19 mouse cellular contexts compared by ENCODE assay signal in the genomic region with DNA sequence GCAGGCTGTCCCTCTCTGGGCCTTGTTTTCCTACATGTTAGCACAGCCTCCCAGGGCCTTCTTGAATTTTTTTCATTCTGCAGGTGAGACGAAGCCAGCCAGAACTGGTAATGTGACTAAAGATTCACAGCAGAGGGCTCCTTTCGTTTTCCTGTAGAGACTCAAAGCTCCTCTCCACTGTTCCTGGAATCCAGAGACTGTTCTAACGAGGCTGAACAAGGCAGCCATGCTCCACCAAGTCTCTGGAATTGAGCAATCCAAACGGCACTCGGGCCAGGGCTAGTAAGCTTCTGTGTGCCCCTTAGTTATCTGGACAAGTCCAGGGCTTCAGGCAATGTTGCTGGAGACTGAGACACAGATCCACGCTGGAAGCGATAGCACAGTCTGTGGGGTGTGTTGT. TPM values are rescaled to one million over a fixed set of nuclear protein-coding genes. Genes with fewer than 3 reads are reported as not detected.
DNase-seq lines count a peak whose midpoint lies in the region; ATAC-seq and TF ChIP-seq lines count a peak whose summit lies in the region.
"Had no signal": no experiment of that assay in that cellular context is flagged by ENCODE, and none has a peak within 500 bp of the region (broad histone marks: within the 10 kb centered on the region; RNA-seq: fewer than 3 reads in every experiment).

No protein-coding gene starts in this region.

- no peak for TF ChIP-seq POLR2A in kidney, adult 2 months (IDR thresholded peaks at IDR 0.05; ENCODE audit: low read depth, low read length)

- ATAC-seq in kidney, postnatal 0 days (replicated peaks; ENCODE audit: low FRiP score, low read depth): no peak; the same call in 1 of the 2 replicates
- ATAC-seq in megakaryocyte progenitor cell, adult 5-6 weeks (replicated peaks; ENCODE audit: poor library complexity): no peak
- ATAC-seq: inflammation-experienced regulatory T-cells, adult 6 months had no signal

- no peak overlapping the region for H3K4me2 ChIP-seq in kidney, postnatal 0 days (ENCODE audit: low read length)
- H3K4me2 ChIP-seq: forebrain, embryonic 12.5 days; liver, embryonic 13.5 days; neural tube, embryonic 15.5 days had no signal

- H3K9ac ChIP-seq in kidney, postnatal 0 days (ENCODE audit: low read depth, low read length): 0 out of 2 replicates have a peak overlapping the region, but pooled peaks have one; percentile 18
- H3K9ac ChIP-seq: forebrain, embryonic 12.5 days; liver, embryonic 13.5 days; neural tube, embryonic 15.5 days had no signal

- peak overlapping the region; percentile 68 for H3K27ac ChIP-seq in gastrocnemius, adult 2 months
- H3K27ac ChIP-seq in kidney, adult 2 months (ENCODE audit: insufficient read depth, low read depth, low read length): peak overlapping the region; percentile 61
- peak overlapping the region; percentile 26; the same call in 1 of the 2 replicates for H3K27ac ChIP-seq in embryonic facial prominence, embryonic 10.5 days (replicated peaks)
- H3K27ac ChIP-seq in kidney, postnatal 0 days: peak overlapping the region; percentile 70
- H3K27ac ChIP-seq: forebrain, embryonic 12.5 days; liver, embryonic 13.5 days; neural tube, embryonic 15.5 days had no signal

- no peaks in the 10 kb centered on the region for H3K36me3 ChIP-seq in kidney, adult 2 months (ENCODE audit: control insufficient read depth, insufficient read depth, low read length)
- H3K36me3 ChIP-seq in embryonic facial prominence, embryonic 10.5 days (replicated peaks): no peaks in the 10 kb centered on the region
- H3K36me3 ChIP-seq in kidney, postnatal 0 days (ENCODE audit: insufficient read depth, low read length): no peaks in the 10 kb centered on the region
- H3K36me3 ChIP-seq: forebrain, embryonic 12.5 days; liver, embryonic 13.5 days; neural tube, embryonic 15.5 days had no signal

- WGBS in kidney, adult 2 months: 40% methylated on average over 7 of the region's 7 CpGs
- 57% methylated on average over 7 of the region's 7 CpGs for WGBS in embryonic facial prominence, embryonic 10.5 days
- WGBS in kidney, postnatal 0 days: 48% methylated on average over 7 of the region's 7 CpGs

- no peak for TF ChIP-seq CTCF in gastrocnemius, adult 2 months (IDR thresholded peaks at IDR 0.05)
- TF ChIP-seq CTCF in kidney, adult 2 months (conservative IDR thresholded peaks at IDR 0.05; ENCODE audit: insufficient read depth, insufficient read length, low read depth, low read length): no peak
- no peak for TF ChIP-seq CTCF in kidney, postnatal 0 days (IDR thresholded peaks at IDR 0.05; ENCODE audit: low read depth)

- H3K27me3 ChIP-seq in kidney, adult 2 months (replicated peaks; ENCODE audit: control insufficient read depth, insufficient read depth, low read length): no peaks in the 10 kb centered on the region
- H3K27me3 ChIP-seq in embryonic facial prominence, embryonic 10.5 days (replicated peaks; ENCODE audit: low read depth, poor library complexity, severe bottlenecking): peaks cover 58% of the 10 kb centered on the region
- H3K27me3 ChIP-seq in kidney, postnatal 0 days (ENCODE audit: insufficient read depth, low read length): no peaks in the 10 kb centered on the region

- H3K4me3 ChIP-seq in gastrocnemius, adult 2 months: no peak overlapping the region
- no peak overlapping the region for H3K4me3 ChIP-seq in kidney, adult 2 months (ENCODE audit: insufficient read depth, low read depth, low read length)
- no peak overlapping the region for H3K4me3 ChIP-seq in embryonic facial prominence, embryonic 10.5 days
- H3K4me3 ChIP-seq in kidney, postnatal 0 days (replicated peaks; ENCODE audit: low read depth, low read length): no peak overlapping the region
- H3K4me3 ChIP-seq: forebrain, embryonic 12.5 days; liver, embryonic 13.5 days; neural tube, embryonic 15.5 days had no signal

- no peak for DNase-seq in gastrocnemius, adult 2 months
- no peak for DNase-seq in gastrocnemius, postnatal 10 days
- peak; percentile 58 for DNase-seq in kidney, adult 2 months
- DNase-seq in kidney, postnatal 10 days: no peak
- no peak for DNase-seq in embryonic facial prominence, embryonic 10.5 days (ENCODE audit: low spot score)
- DNase-seq in kidney, postnatal 0 days (ENCODE audit: low spot score): no peak
- no peak for DNase-seq in thymus, adult 18-20 months
- DNase-seq: gastrocnemius, postnatal 14 days; layer of hippocampus, postnatal 36 days; liver, embryonic 13.5 days; midbrain, embryonic 14.5 days; right cerebral cortex, postnatal 25 days had no signal

- intact Hi-C loops in gastrocnemius, adult 2 months (cut with DNase I): no loop called here

- H3K9me3 ChIP-seq in embryonic facial prominence, embryonic 10.5 days: no peaks in the 10 kb centered on the region
- no peaks in the 10 kb centered on the region for H3K9me3 ChIP-seq in kidney, postnatal 0 days (replicated peaks; ENCODE audit: low read length)
- H3K9me3 ChIP-seq: forebrain, embryonic 12.5 days; liver, embryonic 13.5 days; neural tube, embryonic 15.5 days had no signal

- H3K4me1 ChIP-seq in kidney, adult 2 months (ENCODE audit: control insufficient read depth, insufficient read depth, low read length): peaks cover 27% of the 10 kb centered on the region
- H3K4me1 ChIP-seq in embryonic facial prominence, embryonic 10.5 days: peaks cover 62% of the 10 kb centered on the region
- peaks cover 29% of the 10 kb centered on the region for H3K4me1 ChIP-seq in kidney, postnatal 0 days (replicated peaks; ENCODE audit: insufficient read depth, low read length)

RNA-seq across cellular contexts. Expression of a gene that starts 2.6 kb away (rescaled TPM):
- 10 to 100 TPM; 18.7 to 45.2 TPM for total RNA-seq in gastrocnemius, adult 2 months (2021)
- 10 to 100 TPM; 27.7 to 33.1 TPM for total RNA-seq in gastrocnemius, postnatal 10 days (2021)
- polyA plus RNA-seq in kidney, adult 2 months (2012; rRNA removed): 118 and 133 TPM in 2 replicates
- polyA plus RNA-seq in embryonic facial prominence, embryonic 10.5 days (2016; fragmentation: Nextera tagmentation; extraction: Ambion mirVana): 10.7 and 12.3 TPM in 2 replicates
- polyA plus RNA-seq in kidney, postnatal 0 days (2015; fragmentation: Nextera tagmentation; extraction: Ambion mirVana): 123 and 127 TPM in 2 replicates
- total RNA-seq in megakaryocyte progenitor cell, adult 5-6 weeks (2015): 1.5 and 3.1 TPM in 2 replicates
- 1.6 and 2.3 TPM in 2 replicates for total RNA-seq in megakaryocyte progenitor cell, adult 5-6 weeks (2017)
- polyA plus RNA-seq: inflammation-experienced regulatory T-cells, adult 6 months had no signal

RNA-seq across cellular contexts. Expression of a gene that starts 38.4 kb away (rescaled TPM):
- total RNA-seq in gastrocnemius, adult 2 months (2021): not detected
- total RNA-seq in gastrocnemius, postnatal 10 days (2021): not detected
- 0.54 and 0.56 TPM in 2 replicates for polyA plus RNA-seq in kidney, adult 2 months (2012; rRNA removed)
- polyA plus RNA-seq in embryonic facial prominence, embryonic 10.5 days (2016; fragmentation: Nextera tagmentation; extraction: Ambion mirVana): 0.21 and 0.41 TPM in 2 replicates
- 0.36 and 0.46 TPM in 2 replicates for polyA plus RNA-seq in kidney, postnatal 0 days (2015; fragmentation: Nextera tagmentation; extraction: Ambion mirVana)
- total RNA-seq in megakaryocyte progenitor cell, adult 5-6 weeks (2015): not detected in 2 replicates
- total RNA-seq in megakaryocyte progenitor cell, adult 5-6 weeks (2017): not detected in 2 replicates
- total RNA-seq: gastrocnemius, postnatal 14 days; MEL had no signal
- polyA plus RNA-seq: inflammation-experienced regulatory T-cells, adult 6 months had no signal

RNA-seq across cellular contexts. Expression of a gene that starts 44.7 kb away (rescaled TPM):
- total RNA-seq in gastrocnemius, adult 2 months (2021): not detected
- not detected for total RNA-seq in gastrocnemius, postnatal 10 days (2021)
- 64.7 and 89.1 TPM in 2 replicates for polyA plus RNA-seq in kidney, adult 2 months (2012; rRNA removed)
- polyA plus RNA-seq in embryonic facial prominence, embryonic 10.5 days (2016; fragmentation: Nextera tagmentation; extraction: Ambion mirVana): not detected in 2 replicates
- polyA plus RNA-seq in kidney, postnatal 0 days (2015; fragmentation: Nextera tagmentation; extraction: Ambion mirVana): 14.3 and 15.9 TPM in 2 replicates
- not detected in 2 replicates for total RNA-seq in megakaryocyte progenitor cell, adult 5-6 weeks (2015)
- total RNA-seq in megakaryocyte progenitor cell, adult 5-6 weeks (2017): not detected in 2 replicates
- total RNA-seq: adrenal gland, adult 18-20 months; gastrocnemius, postnatal 14 days; layer of hippocampus, postnatal 36 days; MEL had no signal
- polyA plus RNA-seq: cortical plate, adult 2 months; forebrain, embryonic 12.5 days; inflammation-experienced regulatory T-cells, adult 6 months; liver, embryonic 13.5 days; midbrain, embryonic 14.5 days; neural tube, embryonic 15.5 days had no signal

Comparison
In these comparisons a context has a peak if more than half of its experiments do, and no peak if none do; other contexts are left out.
1. RNA of a gene that starts 2.6 kb away (total RNA-seq): 18.7 to 45.2 TPM in gastrocnemius, adult 2 months and 27.7 to 33.1 TPM in gastrocnemius, postnatal 10 days; 1.5 to 3.1 TPM in megakaryocyte progenitor cell, adult 5-6 weeks; every median in the first group is over 4 times any median in the second.
2. Peak in every context shown above with its lines, with median percentiles within 50 percentile points of each other: H3K27ac ChIP-seq.